Mouse (Mus musculus) cerebellum, postnatal 25 days (tissue): ENCODE measurements around the gene Selplg.
"Not testable (repeated sequence)": the region's sequence is repeated elsewhere in the genome, so short reads cannot be mapped to it uniquely, and the experiment has no call there.

Experiments
- DNase-seq, 2 experiments: peaks; one replicate each; pipeline ENCODE4 v3.0.0; 2021; ENCODE audit warnings: mixed read lengths in 2 of 2

Selplg gene

GRCm38 (mm10) chr5:113789075-113789788, 43.2 kb downstream of the Selplg start:
- no peak for DNase-seq

DNA sequence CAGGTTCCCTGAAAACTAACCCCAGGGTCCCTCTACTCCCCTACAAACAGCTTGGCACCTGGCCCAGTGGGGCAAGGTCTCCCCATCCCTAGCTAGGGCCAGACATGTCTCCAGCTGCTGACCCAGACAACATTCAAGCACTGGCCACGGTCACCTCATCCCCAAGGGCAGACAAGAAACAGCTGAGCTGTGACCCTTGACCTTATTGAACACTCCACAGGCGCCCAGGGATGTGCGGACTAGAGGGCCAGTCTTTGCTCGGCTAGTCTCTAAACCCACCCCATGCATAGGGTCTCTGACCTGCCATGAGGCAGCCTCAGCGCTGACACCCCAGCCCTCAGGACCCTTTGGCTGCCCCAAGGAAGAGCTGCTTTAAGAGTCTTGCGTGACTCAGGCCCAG, 43.8 kb downstream of the Selplg start:
- DNase-seq, result no peak

- DNase-seq, result no peak
Measured at GRCm38 (mm10) chr5:113786985-113787384, 45.5 kb downstream of the Selplg start.

GRCm38 (mm10) chr5:113784104-113784503, 48.3 kb downstream of the Selplg start:
- not testable (repeated sequence) for DNase-seq

DNA sequence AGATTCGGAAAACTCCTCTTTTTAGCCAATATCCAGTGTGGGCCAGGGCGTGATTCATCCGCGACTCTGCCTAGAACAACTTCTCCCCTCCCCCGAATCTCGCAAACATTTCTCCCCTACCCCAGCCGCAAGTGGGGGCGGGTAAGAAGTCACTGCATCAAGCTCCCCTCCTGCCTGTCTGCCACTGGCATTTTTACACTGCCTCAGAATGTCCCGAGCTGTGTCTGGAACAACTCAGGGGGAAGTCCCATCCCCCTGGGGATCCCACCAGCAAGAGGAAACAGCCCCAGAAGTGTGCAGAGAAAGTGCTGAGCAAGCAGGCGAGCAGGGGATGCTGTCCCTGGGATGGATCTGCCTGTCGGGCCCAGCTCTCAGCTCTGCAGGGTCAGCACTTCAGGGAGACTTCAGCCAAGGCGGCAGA, 48.9 kb downstream of the Selplg start:
- no peak for DNase-seq

DNA sequence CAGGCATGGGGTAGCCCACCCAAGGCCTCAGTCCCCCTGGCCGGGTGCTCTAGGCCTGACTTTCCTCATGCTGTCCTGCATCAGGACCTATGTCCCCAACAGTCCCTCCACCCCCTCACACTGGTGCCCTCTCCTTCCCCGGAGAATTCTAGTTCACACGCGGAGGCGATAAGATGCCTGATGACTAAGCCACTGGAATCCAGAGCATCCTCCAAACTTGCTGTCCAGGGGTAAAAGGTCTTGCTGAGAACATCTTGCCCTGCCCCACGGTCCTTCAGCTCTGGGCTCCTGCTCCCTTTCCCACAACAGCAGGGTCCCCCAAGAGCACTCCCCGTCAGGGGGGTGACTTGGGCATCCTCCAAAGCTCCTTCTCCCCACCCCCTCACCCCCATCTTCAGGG, 49.8 kb downstream of the Selplg start:
- no peak for DNase-seq

DNA sequence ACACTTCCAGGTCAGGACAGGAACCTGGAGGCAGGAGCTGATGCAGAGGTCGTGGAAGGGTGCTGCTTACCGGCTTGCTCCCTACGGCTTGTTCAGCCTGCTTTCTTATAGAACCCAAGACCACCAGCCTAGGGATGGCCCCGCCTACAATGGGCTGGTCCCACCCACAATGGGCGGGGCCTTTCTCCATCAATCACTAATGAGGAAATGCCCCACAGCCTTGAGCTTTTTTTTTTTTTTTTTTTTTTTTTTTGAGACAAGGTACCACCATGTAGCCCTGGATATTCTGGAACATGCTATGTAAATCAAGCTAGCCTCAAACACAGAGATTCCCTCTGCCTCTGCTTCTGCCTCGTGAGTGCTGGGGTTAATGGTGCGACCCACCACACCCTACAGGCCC, 50.6 kb downstream of the Selplg start:
- no peak for DNase-seq

DNA sequence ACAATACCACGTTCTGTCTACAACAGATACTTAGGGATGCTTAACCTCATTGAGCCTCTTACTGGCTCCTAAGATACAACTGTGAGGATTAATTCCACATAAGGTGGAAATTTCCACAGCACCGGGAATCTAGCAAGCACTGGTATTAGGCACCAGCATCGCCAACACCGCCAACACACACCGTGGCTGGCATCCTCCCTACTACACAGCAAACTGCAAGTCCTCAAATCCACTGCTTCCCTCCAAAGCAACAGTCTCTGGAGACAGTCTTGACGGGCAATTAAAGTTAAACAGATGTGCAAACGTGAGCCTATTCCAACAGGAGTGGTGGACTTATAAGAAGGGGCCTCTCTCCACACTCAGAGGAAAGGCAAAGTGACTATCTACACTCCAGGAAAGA, 51.2 kb downstream of the Selplg start:
- no peak for DNase-seq

DNA sequence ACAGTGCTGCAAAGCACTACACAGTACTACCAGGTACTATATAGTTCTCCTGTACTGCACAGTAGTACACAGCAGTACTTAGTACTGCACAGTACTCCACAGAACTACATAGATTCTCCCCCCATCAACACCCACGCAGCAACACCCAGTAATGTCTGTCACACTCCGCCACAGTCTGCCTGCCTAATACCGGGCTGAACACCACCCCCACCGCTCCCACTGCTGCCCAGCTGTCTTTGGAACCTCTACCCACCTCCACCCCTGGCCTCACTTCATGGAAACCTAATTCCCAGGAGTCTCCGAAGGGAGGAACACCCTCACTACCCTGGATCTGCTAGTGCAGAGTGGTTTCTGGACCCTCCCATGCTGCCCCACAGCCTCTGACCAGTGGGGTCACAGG, 51.7 kb downstream of the Selplg start:
- no peak for DNase-seq

GRCm38 (mm10) chr5:113780082-113780752, 52.2 kb downstream of the Selplg start:
- DNase-seq, result no peak

DNA sequence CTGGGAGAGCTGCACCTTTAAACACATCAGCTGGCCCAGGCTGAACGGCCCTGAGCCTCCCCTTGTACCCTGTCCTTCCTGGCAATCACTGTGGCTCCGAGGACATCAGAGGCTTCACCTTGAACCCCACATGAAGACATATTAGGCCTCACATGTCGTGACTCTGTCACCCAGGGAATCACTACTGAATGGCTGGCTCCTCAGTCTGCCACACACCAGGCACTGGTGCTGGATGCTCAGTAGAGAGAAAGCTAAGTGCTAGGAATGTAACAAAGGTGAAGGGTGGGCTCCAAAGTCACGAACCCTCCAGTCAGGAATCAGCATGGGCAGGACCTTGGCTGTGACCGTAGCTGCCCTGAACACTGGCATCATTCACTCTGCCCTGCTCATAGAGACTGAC, 52.9 kb downstream of the Selplg start:
- no peak for DNase-seq

DNA sequence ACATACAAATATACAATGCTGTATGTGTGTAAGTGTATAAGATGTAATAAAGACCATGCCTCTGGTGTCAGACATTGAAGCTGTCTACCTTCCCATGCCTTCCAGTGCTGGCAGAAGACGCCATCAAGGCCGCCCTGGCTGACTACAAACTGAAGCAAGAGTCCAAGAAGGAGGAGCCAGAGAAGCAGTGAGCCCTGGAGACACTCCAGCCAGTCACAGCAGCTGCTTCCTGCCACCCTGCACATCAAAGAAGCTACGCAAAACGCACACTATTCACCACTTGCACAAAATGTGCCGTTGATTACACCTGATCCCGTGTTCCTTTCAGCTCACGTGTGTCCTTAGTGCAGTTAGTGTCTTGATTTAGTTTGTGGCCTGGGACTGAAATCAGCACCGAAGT, 54.7 kb downstream of the Selplg start:
- not testable (repeated sequence) for DNase-seq

GRCm38 (mm10) chr5:113776896-113777226, 55.6 kb downstream of the Selplg start:
- no peak for DNase-seq

- no peak for DNase-seq
Measured at GRCm38 (mm10) chr5:113776128-113776895, 56.1 kb downstream of the Selplg start.

GRCm38 (mm10) chr5:113775585-113775984, 56.9 kb downstream of the Selplg start:
- no peak for DNase-seq

GRCm38 (mm10) chr5:113773664-113774063, 58.8 kb downstream of the Selplg start:
- DNase-seq, result peak; percentile 86 to 90

- no peak for DNase-seq
Measured at GRCm38 (mm10) chr5:113772905-113773519, 59.4 kb downstream of the Selplg start.

DNA sequence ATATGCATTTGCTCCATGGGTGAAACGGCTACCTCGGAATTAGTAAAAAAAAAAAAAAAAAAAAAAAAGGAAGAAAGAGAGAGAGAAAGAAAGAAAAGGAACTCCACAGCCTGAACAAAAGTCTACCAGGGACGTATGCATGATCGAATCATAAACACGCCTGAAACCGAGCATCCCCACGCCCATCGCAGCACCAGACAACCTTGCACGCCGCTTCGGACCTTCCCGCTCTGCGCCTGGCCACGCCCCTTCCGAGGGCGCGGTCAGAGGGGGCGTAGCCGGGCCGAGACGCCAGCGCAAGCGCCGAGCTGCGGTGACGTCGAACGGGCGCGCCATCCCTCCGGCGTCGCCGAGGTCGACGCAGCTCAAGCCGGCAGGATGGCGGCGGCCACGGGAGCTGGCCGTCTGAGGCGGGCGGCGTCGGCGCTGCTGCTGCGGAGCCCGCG, 60.0 kb downstream of the Selplg start, which contains the start of the genes Sart3 and Iscu:
Gene Sart3 (minus strand): TSS at position 61 of the 446 bp plus-strand sequence.
Gene Iscu (plus strand): TSS at position 299 of the 446 bp plus-strand sequence.
- peak; percentile 95 to 98 for DNase-seq

DNA sequence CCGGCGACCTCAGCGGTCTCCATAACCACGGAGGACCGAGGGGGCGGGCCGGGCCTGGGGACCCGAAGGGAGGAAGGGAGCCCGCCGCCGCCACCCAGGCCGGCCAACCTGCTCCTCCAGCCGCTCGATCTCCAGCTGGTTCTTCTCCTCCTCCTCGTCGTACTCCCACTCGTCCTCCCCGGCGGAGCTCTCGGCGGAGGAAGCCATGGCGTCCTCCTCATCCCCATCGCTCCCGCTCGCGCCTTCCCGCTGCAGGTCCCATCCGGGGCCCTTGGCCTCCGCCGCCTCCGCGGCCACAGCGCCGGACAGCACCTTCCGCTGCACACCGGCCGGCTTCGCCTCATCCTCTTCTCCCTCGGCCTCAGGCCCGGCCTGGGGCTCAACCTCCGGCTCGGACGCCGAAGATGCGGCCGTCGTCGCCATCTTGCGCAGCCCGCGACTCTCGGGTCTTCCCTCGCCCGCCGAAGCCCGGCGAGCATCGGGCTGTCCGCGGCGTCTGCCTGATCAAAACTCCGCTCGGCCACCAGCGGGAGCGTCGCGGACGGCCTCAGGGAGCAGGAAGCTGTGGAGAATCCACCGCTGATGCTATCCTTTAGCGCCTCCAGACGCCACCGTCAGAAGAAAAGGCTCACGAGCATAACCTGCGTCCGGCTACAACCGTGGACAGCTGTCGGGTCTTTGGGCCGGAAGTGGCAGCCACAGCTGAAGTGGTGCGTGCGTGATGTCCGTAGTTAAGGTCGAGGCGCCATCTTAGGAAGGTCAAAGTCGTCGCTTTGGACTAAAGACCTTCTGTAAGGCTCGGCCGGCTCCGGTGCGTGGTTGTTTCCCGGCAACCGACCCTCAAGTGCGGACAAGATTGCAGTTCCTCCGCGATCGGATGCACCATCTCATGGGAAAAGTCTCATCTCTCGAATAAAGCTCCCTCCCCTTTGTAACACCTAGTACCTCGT, 61.0 kb downstream of the Selplg start:
- DNase-seq, result peak; percentile 88 to 92

GRCm38 (mm10) chr5:113768806-113769205, 63.6 kb downstream of the Selplg start:
- DNase-seq, result no peak
